Mouse (Mus musculus): ENCODE data around the gene Obox5.
"Not testable (repeated sequence)": the region's sequence is repeated elsewhere in the genome, so short reads cannot be mapped to it uniquely, and the experiment has no call there.

The Obox5 gene

DNA sequence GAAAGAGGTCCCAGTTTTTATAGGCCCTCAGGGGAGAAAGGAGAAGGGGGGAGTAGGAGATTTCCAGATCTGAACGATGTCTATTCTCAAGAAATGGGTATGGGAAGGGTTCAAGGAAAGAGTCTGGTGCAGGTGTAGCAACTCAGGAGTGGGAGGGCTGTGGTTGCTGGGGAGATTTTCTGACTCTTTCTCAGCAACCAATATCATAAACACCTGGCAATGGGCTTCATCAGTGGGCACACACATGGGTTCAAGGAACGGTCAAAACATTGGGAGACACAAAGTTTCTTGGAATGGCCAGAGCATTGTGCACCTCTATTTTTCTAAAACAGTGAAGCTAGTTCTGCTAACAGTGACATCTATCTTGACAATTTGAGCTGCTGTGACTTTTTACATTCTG is at the start of gene Obox5:
Gene Obox5, plus strand, starts transcription at position 301 of the 400 bp plus-strand sequence.
- DNase-seq (ENCODE audit: extremely low spot score, low read depth, low spot score): not testable (repeated sequence)

DNA sequence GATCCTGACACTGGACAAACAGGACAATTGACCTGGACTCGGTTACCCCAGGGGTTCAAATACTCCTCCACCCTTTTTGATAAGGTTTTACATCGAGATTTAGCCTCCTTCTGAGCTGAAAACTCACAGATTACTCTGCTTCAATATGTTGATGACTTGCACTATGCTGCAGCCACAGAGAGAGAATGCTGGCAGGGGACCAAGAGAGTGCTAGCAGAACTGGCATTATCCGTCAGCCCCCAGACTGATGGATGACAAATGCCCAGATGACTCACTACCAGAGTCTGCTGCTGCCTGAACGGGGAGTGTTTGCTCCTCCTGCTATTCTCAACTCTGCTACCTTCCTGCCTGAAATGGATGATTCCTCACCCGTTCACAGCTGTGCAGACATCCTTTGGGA is 635 bp upstream of the Obox5 start:
- DNase-seq (ENCODE audit: extremely low spot score, low read depth, low spot score): not testable (repeated sequence)
